ENCODE assay signal across 14 mouse cellular contexts in genomic region chr17:26052074-26052473, GRCm38 (mm10).
"Had no signal": no experiment of that assay in that cellular context is flagged by ENCODE, and none has a peak within 500 bp of the region (broad histone marks: within the 10 kb centered on the region; RNA-seq: fewer than 3 reads in every experiment).

No protein-coding gene starts in this region.

- H3K4me3 ChIP-seq: intestine, embryonic 15.5 days; limb, embryonic 12.5 days; limb, embryonic 15.5 days; lung, embryonic 15.5 days had no signal

- DNase-seq: left cerebral cortex, postnatal 4 days; lung, adult 18-20 months; lung, postnatal 10 days; lung, postnatal 36 days; midbrain, embryonic 14.5 days; thymus, adult 18-20 months; thymus, postnatal 36 days had no signal

- H3K27ac ChIP-seq: intestine, embryonic 15.5 days; kidney, postnatal 0 days; limb, embryonic 12.5 days; limb, embryonic 15.5 days; liver, embryonic 14.5 days; lung, embryonic 15.5 days had no signal

- ATAC-seq: hindbrain, embryonic 16.5 days; intestine, embryonic 15.5 days had no signal
